Mouse (Mus musculus) retina, embryonic 14.5 days (tissue): ENCODE results near the gene Fpgs.

Source experiments
- DNase-seq: peaks from one replicate; pipeline ENCODE4 v3.0.0-alpha.2; 2015; ENCODE audit warnings: low spot score

Fpgs gene

DNA sequence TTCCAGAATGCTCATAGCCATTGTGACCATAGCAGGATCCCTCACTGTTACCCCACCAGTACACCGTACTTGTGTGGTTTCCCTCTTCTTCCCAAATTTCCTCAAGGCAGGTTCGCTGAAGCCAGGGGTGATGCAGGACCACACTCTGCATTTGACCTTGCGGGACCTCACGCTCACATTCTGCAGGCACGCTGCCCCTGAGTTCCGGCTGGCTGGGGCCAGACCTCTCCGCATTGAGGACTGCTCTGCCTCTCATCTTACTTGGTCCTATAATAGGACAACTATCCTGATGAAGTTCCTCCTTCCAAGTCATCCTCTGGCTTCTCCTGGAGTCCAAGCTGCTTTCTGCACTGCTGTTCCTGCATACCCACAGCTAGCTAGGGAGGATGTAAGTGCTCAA is 67.3 kb downstream of the Fpgs start:
- no peak for DNase-seq

DNA sequence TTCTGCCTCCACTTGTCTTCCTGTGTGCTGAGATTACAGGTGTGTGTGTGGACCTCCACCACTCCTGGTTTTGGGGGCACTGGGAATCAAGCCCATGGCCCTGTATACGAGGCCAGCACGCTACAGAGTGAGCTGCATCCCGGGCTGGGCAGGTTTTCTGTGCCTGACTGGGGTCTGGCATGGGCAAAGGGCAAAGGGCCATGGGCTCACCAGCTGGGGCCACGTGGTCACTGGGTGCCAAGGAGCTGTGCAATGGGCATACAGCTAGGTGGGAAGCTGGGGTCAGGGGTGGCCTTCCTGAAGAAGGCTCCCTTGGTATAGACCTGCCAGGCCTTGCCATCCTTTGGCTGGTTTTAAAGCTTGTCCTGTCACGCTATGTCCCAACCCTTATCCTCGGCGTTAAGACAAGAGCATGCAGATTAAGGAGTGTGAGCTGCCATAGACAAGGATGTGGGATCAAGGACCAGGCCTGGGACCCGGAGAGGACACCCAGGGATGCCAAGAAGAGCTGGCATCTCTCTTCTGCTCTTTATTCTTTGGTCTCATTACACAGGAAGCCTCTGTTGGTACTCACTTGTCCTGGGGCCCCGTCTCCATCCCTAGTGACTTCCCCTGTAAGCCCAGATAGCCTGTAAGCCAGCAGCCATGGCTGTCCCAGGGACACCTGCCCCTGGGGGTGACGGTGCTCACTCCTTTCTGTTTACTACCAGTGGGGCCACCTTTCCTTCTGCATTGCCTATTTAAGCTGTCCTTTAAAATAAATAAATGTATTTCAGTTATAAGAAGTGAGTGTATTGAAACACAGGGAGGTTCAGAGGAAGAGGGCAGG is 69.5 kb downstream of the Fpgs start:
- DNase-seq = no peak

- DNase-seq = no peak
Observed at GRCm38 (mm10) chr2:32633660-32634059, 70.3 kb downstream of the Fpgs start.
